Mouse (Mus musculus): ENCODE data around the gene Tmem140.

Gene Tmem140

DNA sequence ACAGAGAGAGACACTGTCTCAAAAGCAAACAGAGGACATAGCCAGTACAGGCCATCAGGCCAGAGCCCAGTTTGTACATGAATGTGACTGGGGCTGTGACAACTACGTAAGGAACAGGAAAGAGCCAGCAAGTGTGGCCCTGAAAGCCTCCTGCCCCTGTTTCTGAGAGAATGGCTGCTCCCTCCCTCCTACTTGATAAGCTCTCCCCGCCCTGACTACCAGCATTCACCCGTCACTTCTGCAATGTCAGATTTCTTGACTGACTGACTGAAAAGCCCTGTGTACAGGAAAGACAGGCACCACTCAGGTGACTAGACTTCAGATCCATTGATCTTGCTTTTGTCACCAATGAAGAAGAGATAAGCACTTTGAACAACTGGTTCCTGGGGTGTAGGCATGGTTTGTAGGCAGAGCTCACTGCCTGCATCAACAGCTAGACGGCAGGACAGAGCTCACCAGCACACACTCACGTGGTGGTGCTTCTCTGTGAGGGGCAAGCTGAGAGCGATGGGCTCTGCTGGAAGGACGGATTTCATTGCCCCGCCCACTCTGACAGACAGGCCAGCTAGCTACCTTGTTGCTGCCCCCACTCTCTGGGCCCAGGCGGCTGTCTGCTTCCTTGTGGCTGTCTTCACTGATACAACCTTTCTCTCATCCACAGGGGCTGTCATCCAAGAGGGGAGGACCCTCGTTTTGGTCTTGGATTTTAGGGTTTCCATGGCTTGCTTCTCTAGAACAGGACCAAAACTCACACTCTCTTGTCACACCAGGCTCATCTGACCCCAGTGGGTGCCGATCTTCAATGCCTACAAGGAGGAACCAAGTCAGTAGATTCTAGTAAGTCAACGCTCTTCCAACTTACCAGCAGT, 13.3 kb downstream of the Tmem140 start:
- DNase-seq, result no peak

GRCm38 (mm10) chr6:34876835-34877156, 13.8 kb downstream of the Tmem140 start:
- no peak for DNase-seq

- DNase-seq, result peak; percentile 92
These were observed 14.8 kb downstream of the Tmem140 start, which contains the start of gene Cyren for GRCm38 (mm10) chr6:34877509-34878321. Gene Cyren (minus strand): TSS chr6:34878060.

GRCm38 (mm10) chr6:34879101-34879740, 16.3 kb downstream of the Tmem140 start:
- no peak for DNase-seq

DNA sequence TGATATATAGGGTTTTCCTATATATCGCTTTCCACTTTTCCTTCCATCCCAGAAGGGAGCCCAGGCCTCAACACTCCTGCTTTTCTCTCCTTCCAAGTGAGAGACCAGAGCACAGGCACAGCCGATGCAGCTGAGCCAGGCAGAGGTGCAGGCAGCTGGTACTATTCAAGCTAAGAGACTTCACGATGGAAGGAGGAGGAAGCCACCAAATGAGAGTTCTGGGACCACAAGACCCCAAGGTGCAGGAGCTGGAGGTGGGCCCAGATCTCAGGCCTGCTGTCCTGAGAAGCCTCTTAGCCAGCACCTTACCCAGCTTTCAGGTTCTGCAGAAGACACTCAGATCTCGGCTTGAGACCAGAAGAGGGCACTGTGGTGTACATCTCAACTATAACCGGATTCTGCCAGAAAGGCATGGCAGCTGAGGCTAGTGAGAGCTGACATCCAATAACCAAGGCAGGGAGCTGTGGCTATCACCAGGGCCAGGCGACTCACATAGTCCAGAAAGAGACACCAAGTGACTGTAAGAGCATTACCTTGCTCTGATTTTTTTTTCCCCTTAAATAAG, 17.0 kb downstream of the Tmem140 start:
- DNase-seq, result peak; percentile 70

- DNase-seq, result no peak
These were observed 21.8 kb downstream of the Tmem140 start for GRCm38 (mm10) chr6:34884724-34885123.

- peak; percentile 73 for DNase-seq
These were observed 24.3 kb downstream of the Tmem140 start for GRCm38 (mm10) chr6:34887131-34887850.

DNA sequence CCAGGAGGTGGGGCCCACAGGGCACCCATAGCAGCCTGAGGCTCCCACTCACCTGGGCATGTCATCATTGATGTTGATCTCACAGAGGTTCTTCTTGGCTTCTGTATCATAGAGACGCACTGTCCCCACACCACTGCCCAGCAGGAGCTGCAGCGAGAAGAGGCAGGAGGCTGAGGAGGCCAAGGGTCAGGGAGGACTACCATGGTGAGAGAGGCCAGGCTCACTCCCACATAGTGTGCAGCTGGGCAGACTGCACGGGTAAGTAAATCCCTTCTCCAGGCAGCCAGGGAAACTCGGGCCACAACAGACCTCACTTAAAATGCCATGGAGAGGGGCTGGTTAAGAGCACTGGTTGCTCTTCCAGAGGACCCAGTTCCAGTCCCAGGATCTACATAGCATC, 26.2 kb downstream of the Tmem140 start:
- DNase-seq, result no peak

DNA sequence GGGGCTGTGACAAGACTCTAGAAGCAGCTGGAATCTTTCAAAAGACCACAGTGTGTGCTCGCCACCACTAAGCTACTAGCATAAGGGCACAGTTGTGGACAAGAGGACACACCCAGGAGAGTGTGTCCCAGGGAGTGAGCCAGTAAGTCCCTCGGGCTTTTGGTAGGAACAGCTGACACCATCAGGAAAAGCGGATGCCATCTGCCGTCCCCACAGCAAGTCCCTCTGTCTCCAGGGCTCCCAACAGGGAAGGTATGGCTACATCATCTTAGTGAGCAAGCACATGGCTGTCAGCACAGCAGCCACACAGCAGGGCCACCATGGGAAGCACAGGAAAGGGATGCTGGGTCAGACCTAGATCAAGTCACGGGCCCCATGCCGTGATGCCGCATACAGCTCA, 32.6 kb downstream of the Tmem140 start:
- DNase-seq, result no peak

DNA sequence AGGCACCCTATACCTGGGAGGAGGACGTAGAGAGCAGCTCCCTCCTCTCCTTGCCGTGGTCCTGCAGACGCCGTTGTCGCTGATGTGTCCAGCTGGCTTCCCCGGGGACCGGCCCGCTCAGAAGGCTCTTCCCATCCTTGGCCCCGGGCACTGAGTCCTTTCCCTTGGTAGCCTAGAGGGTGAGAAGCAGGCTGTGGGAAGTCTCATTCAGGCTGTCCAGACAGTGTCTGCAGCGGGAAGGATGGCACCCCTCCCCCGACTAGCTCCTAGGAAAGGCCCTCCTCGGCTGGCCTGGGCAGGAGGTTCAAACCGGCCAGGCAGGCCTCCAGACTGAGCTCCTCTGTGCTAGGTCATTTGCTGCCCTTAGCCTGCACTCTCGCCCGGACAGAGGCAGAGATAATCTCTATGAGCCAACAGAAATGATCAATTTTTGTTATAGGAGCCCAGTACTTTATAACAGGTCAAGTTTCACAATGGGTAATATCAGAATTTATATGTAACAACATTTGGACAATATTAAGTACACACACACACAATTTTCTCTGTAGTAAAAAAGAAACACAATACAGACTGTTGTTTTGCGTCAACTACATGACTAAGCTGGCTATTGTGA, 33.3 kb downstream of the Tmem140 start:
- no peak for DNase-seq

- no peak for DNase-seq
These were observed 36.2 kb downstream of the Tmem140 start for GRCm38 (mm10) chr6:34899127-34899526.

GRCm38 (mm10) chr6:34900990-34901389, 38.0 kb downstream of the Tmem140 start:
- DNase-seq, result no peak

GRCm38 (mm10) chr6:34901911-34902444, 39.0 kb downstream of the Tmem140 start:
- DNase-seq, result no peak

DNA sequence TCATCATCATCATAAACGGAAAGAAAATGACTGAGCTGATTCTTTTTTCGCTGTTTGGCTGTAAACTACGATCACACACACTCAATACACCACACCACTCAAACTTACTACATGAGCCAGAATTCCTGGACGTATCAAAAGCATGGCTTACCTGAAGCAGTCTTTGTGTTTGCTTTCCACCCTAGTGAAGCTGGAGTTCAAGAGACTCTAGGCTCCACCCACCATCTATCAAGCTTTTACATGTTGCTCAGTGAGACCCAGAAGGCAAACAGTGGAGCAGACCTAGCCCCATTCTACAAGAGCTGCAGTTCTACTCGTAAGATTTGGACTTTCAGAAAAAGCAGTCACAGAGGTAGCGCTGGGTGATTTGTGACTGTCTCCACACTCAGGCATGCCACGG, 39.6 kb downstream of the Tmem140 start:
- no peak for DNase-seq

DNA sequence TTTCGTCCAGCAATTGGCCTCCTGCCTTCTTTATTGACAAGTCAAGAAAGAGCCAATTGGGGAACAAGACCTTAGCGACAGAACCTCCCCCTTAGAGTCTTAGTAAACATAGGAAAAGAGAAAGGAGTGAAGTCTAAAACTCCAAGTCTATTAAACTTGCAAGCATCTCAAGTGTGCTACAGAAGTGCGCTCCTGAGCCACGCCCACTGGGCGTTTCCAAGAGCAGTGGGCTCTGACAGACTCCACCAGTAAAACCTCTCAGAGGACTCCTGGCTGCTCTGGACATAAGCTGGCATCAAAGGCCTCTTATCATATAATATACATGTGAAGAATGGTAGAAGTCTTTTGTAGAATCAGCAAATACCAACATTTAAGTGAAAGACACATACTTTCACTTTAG, 40.5 kb downstream of the Tmem140 start:
- DNase-seq, result no peak

- no peak for DNase-seq
These were observed 40.9 kb downstream of the Tmem140 start for GRCm38 (mm10) chr6:34903851-34904250.

GRCm38 (mm10) chr6:34904361-34904760, 41.4 kb downstream of the Tmem140 start:
- no peak for DNase-seq

GRCm38 (mm10) chr6:34906125-34906524, 43.2 kb downstream of the Tmem140 start:
- DNase-seq, result no peak

- no peak for DNase-seq
These were observed 43.7 kb downstream of the Tmem140 start for GRCm38 (mm10) chr6:34906661-34907060.

GRCm38 (mm10) chr6:34907121-34907614, 44.2 kb downstream of the Tmem140 start:
- no peak for DNase-seq

- DNase-seq, result no peak
These were observed 44.8 kb downstream of the Tmem140 start for GRCm38 (mm10) chr6:34907696-34908260.

Measured in layer of hippocampus, adult 9-11 months (tissue).